Mouse (Mus musculus) limb, embryonic 14.5 days (tissue): Measurements from ENCODE around the gene Syde2. TPM values are rescaled to one million over a fixed set of nuclear protein-coding genes. Genes with fewer than 3 reads are reported as not detected.
"Not testable (repeated sequence)": the region's sequence is repeated elsewhere in the genome, so short reads cannot be mapped to it uniquely, and the experiment has no call there.

Experiments used
- ATAC-seq: fragments of 200-750 bp; cut with Nextera tagmentation; 2 replicates; pipeline ENCODE4 v1.8.0; 2017; ENCODE audit warnings: low read depth, moderate number of reproducible peaks, moderate TSS enrichment; ENCODE audit not compliant: low FRiP score
- DNase-seq: peaks from one replicate; pipeline ENCODE4 v3.0.0-alpha.2; 2015; ENCODE audit warnings: low spot score
- H3K27ac ChIP-seq: fragments of 300-500 bp; sonication (generic); replicated peaks from 2 replicates; pipeline ENCODE4 v1.5.1; 2014; ENCODE audit warnings: low read depth, mild to moderate bottlenecking, low read length, moderate library complexity, mixed read lengths
- H3K27me3 ChIP-seq: fragments of 300-500 bp; sonication (generic); 2 replicates; pipeline ENCODE4 v1.6.1; 2014; ENCODE audit warnings: low read length, mixed read lengths; ENCODE audit not compliant: control insufficient read depth, insufficient read depth
- H3K36me3 ChIP-seq: fragments of 300-500 bp; sonication (generic); 2 replicates; pipeline ENCODE4 v1.6.1; 2014; ENCODE audit warnings: mild to moderate bottlenecking, low read length, moderate library complexity, mixed read lengths; ENCODE audit not compliant: control insufficient read depth, insufficient read depth
- H3K4me1 ChIP-seq: fragments of 300-500 bp; sonication (generic); 2 replicates; pipeline ENCODE4 v1.6.1; 2014; ENCODE audit warnings: antibody characterized with exemption, low read length, mixed read lengths; ENCODE audit not compliant: control insufficient read depth, insufficient read depth
- H3K4me2 ChIP-seq: fragments of 300-500 bp; sonication (generic); replicated peaks from 2 replicates; pipeline ENCODE4 v1.6.1; 2014; ENCODE audit warnings: low read depth, mild to moderate bottlenecking, low read length, moderate library complexity; ENCODE audit not compliant: severe bottlenecking
- H3K4me3 ChIP-seq: fragments of 300-500 bp; sonication (generic); replicated peaks from 2 replicates; pipeline ENCODE4 v1.5.1; 2014; ENCODE audit warnings: low read length
- H3K9ac ChIP-seq: fragments of 300-500 bp; sonication (generic); 2 replicates; pipeline ENCODE4 v1.6.1; 2014; ENCODE audit warnings: mild to moderate bottlenecking, low read depth, low read length, moderate library complexity; ENCODE audit not compliant: severe bottlenecking
- H3K9me3 ChIP-seq: fragments of 300-500 bp; sonication (generic); 2 replicates; pipeline ENCODE4 v1.6.1; 2016; ENCODE audit warnings: low read length; ENCODE audit not compliant: control insufficient read depth
- POLR2A ChIP-seq: fragments of 200-500 bp; IDR thresholded peaks from 2 replicates; pipeline ENCODE4 v1.8.0; 2012; ENCODE audit warnings: inconsistent platforms, mild to moderate bottlenecking, moderate library complexity, borderline replicate concordance; ENCODE audit not compliant: insufficient read depth, insufficient read length; ENCODE audit errors: extremely low read depth
- WGBS: fragments of 180-500 bp; shearing (Covaris S2); extraction: QIAGEN DNeasy Blood & Tissue Kit; methylation state at CpG from one replicate; pipeline ENCODE4 v1.1.7; 2014; 5-methylcytosine and 5-hydroxymethylcytosine counted together
- polyA plus RNA-seq, 2 experiments: library from polyadenylated mRNA; depleted of rRNA in 1 of 2; stranded (reverse) in 1 of 2; unstranded in 1 of 2; fragments of >200 nt; fragmentation: Nextera tagmentation in 1 of 2; extraction: Ambion mirVana in 1 of 2; gene quantifications; 2 replicates each; pipeline versions ENCODE4 v1.2.1 to v1.2.3; 2012 to 2014

Syde2 gene
- polyA plus RNA-seq, 2 experiments, result 2.8 to 6.0 TPM

DNA sequence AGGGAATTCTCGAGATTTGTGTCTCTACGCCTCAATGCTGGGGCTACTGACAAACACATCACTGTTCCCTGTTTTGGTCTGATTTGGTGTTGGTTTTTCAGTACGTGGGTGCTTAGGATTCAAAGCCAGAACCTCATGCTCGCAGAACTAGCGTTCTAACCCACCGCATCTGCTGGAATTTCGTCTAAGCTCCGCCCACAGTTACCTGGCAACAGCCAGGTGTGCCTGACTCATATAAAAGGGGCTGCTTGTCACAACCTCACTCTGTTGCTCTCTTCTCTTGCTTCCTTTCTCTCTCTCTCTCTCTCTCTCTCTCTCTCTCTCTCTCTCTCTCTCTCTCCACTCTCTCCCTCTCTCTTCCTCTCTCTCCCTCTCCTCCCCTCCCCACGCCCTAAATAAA is 25.3 kb upstream of the Syde2 start:
- H3K36me3 ChIP-seq, result no peaks in the 10 kb centered on the region
- H3K27ac ChIP-seq, result no peak overlapping the region
- no peak for ATAC-seq
- H3K9ac ChIP-seq, result no peak overlapping the region
- no peak for TF ChIP-seq POLR2A
- H3K4me2 ChIP-seq, result no peak overlapping the region
- H3K27me3 ChIP-seq, result no peaks in the 10 kb centered on the region
- 0 out of 2 replicates have a peak, but pooled peaks cover 1% of the 10 kb centered on the region for H3K9me3 ChIP-seq
- WGBS, result 18% methylated on average over 9 of the region's 9 CpGs
- H3K4me3 ChIP-seq, result no peak overlapping the region
- DNase-seq, result no peak
- H3K4me1 ChIP-seq, result peaks cover 24% of the 10 kb centered on the region

DNA sequence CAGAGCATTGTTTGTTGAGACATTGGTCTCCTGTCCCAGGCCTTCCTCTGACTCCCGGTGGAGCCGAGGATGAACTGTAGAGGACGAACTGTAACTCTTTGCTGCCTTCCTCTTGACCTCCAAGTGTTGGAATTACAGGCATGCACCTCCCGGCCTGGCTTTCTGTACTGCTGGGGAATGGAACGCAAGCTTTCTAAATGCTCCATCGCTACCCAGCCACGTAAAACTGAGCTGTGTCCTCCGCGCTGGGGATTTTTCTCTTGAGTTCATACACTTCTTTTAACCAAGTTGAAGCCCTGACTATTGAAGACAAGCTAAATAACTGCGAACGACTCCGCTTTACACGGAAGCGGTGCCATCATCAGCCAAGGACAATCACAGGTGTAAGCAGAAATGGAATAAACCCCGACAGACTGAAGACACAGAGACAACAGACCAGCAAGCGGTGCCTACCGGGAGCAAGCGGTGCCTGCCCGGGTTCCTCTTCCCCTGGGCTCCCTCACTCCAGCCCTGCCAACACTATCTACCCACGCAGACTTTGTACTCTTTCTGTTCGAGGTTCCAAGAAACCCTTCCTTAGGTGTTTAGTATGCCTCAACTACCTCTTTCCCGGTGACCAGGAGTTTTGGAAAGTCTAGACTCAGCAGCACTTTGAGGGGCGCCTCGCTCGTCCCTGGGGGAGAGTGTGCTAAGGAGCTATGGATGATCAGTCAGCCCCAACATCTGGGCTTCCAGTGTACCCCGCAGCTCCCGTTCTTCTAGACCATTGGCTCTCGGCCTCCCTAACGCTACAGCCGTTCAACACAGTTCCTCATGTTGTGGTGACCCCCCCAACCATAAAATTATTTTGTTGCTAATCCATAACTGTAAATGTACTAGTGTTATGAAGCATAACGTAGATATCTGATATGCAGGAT is 24.3 kb upstream of the Syde2 start:
- Histone ChIP-seq H3K9ac (no peak overlapping the region), H3K4me2 (peak overlapping the region; percentile 20), H3K36me3 (no peaks in the 10 kb centered on the region), H3K27me3 (no peaks in the 10 kb centered on the region), H3K27ac (no peak overlapping the region), H3K4me3 (no peak overlapping the region), H3K9me3 (no peaks in the 10 kb centered on the region), H3K4me1 (peaks cover 24% of the 10 kb centered on the region)
- whole genome bisulfite sequencing, result 18% methylated on average over 31 of the region's 31 CpGs
- ATAC-seq (no peak), DNase-seq (no peak)
- TF ChIP-seq POLR2A, result no peak

DNA sequence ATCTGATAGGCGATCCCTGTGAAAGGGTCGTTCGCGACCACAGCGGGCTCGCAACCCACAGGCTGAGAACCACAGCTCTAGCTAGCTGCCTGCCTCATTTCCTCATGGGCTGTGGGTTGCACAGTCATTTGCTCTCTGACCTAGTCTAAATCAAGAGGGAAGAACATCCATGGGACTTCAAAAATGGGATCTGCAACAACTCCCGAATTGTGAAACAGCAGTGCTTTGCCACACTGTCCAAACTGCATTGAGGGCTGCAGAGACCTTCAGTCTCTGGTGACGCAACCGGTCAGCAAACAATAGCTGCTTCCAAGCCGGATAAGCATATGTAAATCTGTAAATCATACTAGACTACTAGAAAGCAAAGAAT is 23.7 kb upstream of the Syde2 start:
- Histone ChIP-seq H3K4me1 (peaks cover 24% of the 10 kb centered on the region), H3K9ac (no peak overlapping the region), H3K36me3 (no peaks in the 10 kb centered on the region), H3K27ac (no peak overlapping the region), H3K4me3 (no peak overlapping the region), H3K27me3 (no peaks in the 10 kb centered on the region), H3K9me3 (no peaks in the 10 kb centered on the region), H3K4me2 (peak overlapping the region; percentile 20; the same call in 1 of the 2 replicates)
- no peak for TF ChIP-seq POLR2A
- no peak for ATAC-seq
- no peak for DNase-seq
- WGBS, result 34% methylated on average over 10 of the region's 10 CpGs

DNA sequence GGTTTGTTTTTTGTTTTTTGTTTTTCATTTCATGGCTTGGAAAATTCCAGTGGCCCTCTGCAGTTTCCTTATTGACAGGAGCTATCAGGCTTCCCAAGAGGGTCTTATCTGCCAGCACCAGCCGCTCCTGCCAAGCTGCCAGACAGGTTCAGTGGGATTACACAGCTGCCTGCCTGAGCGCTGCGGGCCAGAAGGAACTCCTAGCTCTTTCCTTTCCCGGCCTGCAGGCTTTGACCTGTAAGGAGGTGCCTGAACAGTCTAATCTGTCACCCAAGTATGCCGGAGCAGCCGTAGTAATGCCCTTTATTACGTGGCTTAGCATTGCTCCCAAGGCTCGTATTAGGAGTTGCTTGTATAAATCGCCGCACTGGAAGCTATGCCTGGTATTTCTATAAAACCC is 23.2 kb upstream of the Syde2 start:
- no peak overlapping the region for H3K9ac ChIP-seq
- WGBS, result 4% methylated on average over 10 of the region's 10 CpGs
- peak; percentile 89 for DNase-seq
- 0 out of 2 replicates have a peak overlapping the region, but pooled peaks have one; percentile 41 for H3K27ac ChIP-seq
- peak overlapping the region; percentile 29 for H3K4me2 ChIP-seq
- no peak for TF ChIP-seq POLR2A
- H3K36me3 ChIP-seq, result no peaks in the 10 kb centered on the region
- no peaks in the 10 kb centered on the region for H3K27me3 ChIP-seq
- peaks cover 24% of the 10 kb centered on the region for H3K4me1 ChIP-seq
- no peak overlapping the region for H3K4me3 ChIP-seq
- no peaks in the 10 kb centered on the region for H3K9me3 ChIP-seq
- peak; percentile 89 for ATAC-seq

DNA sequence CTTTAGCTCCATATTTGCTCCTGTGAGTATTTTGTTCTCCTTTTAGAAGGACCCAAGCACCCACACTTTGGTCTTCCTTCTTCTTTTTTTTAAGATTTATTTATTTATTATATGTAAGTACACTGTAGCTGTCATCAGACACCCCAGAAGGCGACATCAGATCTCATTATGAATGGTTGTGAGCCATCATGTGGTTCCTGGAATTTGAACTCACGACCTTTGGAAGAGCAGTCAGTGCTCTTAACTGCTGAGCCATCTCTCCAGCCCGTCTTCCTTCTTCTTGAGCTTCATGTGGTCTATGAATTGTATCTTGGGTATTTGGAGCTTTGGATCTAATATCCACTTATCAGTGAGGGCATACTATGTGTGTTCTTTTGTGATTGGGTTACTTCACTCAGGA is 22.1 kb upstream of the Syde2 start:
- H3K4me1 ChIP-seq, result peaks cover 24% of the 10 kb centered on the region
- 85% methylated on average over 3 of the region's 3 CpGs for WGBS
- not testable (repeated sequence) for H3K9ac ChIP-seq, H3K9me3 ChIP-seq, H3K27me3 ChIP-seq, H3K4me2 ChIP-seq, H3K27ac ChIP-seq, ATAC-seq, H3K4me3 ChIP-seq, DNase-seq, H3K36me3 ChIP-seq
